Mouse (Mus musculus): Measurements from ENCODE around the gene Ampd3.

DNA sequence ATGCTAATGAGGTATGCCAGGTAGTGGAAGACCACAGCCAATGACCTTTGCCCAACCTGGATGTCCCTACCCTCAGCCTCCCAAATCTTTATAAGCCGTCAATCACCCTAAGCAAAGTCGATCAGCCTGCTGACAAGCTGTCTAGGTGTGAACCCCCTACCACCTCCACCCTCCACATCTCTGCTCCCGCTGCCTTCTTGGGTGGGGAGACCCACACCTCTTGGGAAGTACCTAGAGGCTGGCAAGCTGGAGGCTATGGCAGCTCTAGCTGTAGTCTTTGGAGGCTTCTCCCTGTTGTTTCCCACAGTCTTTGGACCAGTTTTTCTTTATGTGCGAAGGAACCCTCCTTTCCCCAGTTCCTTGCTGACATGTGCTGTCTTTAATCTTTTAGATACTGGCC, 48.1 kb upstream of the Ampd3 start:
- TF ChIP-seq CTCF (IDR thresholded peaks at IDR 0.05; ENCODE audit: borderline replicate concordance, insufficient read depth, low read depth, low read length): no peak
- no peak for TF ChIP-seq POLR2A (IDR thresholded peaks at IDR 0.05; ENCODE audit: borderline replicate concordance, insufficient read depth, low read length)
